Mouse (Mus musculus) olfactory bulb, adult 2 months (tissue): ENCODE data around the gene AU022252.

ENCODE experiments used
- CTCF ChIP-seq: fragments of 200-500 bp; IDR thresholded peaks from 2 replicates; pipeline ENCODE4 v1.5.1; 2012; ENCODE audit warnings: low read depth, mild to moderate bottlenecking, low read length, moderate library complexity; ENCODE audit not compliant: insufficient read depth
- POLR2A ChIP-seq: fragments of 200-500 bp; IDR thresholded peaks from 2 replicates; pipeline ENCODE4 v1.6.1; 2012; ENCODE audit warnings: mild to moderate bottlenecking, low read depth, low read length, moderate library complexity; ENCODE audit not compliant: insufficient read depth

DNA sequence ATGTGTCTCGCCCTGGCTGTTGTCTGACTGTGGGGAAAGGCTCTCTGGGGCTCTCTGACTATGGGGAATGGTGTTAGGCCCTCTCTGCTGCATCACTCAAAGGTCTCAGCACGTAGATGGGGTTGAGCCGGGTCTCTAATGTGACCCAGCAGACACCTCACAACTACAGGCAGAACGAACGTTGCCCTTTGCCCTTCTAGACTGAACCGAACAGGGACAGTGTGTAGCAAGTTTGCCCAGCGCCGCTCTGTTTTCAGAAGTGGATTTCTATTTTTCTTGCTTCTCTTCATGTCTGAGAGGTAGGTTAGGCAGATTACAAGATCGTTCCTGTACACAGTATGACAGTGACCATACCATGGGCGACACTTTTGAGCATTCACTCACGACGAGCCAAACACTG lies 10.1 kb upstream of the AU022252 start:
- no peak for TF ChIP-seq POLR2A
- no peak for TF ChIP-seq CTCF
